Mouse (Mus musculus) cerebellum, adult 11-12 months (tissue): ENCODE results near the gene Ino80.

Source experiments
- DNase-seq: peaks from one replicate; pipeline ENCODE4 v3.0.0; 2022

Gene Ino80

GRCm38 (mm10) chr2:119350555-119351486 is 126.7 kb downstream of the Ino80 start, which contains the start of gene Chac1:
Chac1 (plus strand) TSS chr2:119351229.
- DNase-seq: peak; percentile 96

- DNase-seq: no peak
These were observed 132.8 kb downstream of the Ino80 start for GRCm38 (mm10) chr2:119344537-119345138.

- peak; percentile 86 for DNase-seq
These were observed 139.8 kb downstream of the Ino80 start for GRCm38 (mm10) chr2:119337425-119338265.

GRCm38 (mm10) chr2:119336470-119336869 is 141.0 kb downstream of the Ino80 start:
- no peak for DNase-seq

GRCm38 (mm10) chr2:119336002-119336401 is 141.5 kb downstream of the Ino80 start:
- no peak for DNase-seq

GRCm38 (mm10) chr2:119335535-119335934 is 142.0 kb downstream of the Ino80 start:
- no peak for DNase-seq

- DNase-seq: no peak
These were observed 142.4 kb downstream of the Ino80 start for GRCm38 (mm10) chr2:119334964-119335525.

GRCm38 (mm10) chr2:119334135-119334534 is 143.4 kb downstream of the Ino80 start:
- DNase-seq: no peak

- DNase-seq: no peak
These were observed 145.3 kb downstream of the Ino80 start for GRCm38 (mm10) chr2:119332177-119332661.

GRCm38 (mm10) chr2:119330795-119331194 is 146.7 kb downstream of the Ino80 start:
- DNase-seq: no peak

- no peak for DNase-seq
These were observed 148.2 kb downstream of the Ino80 start for GRCm38 (mm10) chr2:119329123-119329817.

GRCm38 (mm10) chr2:119328546-119328945 is 148.9 kb downstream of the Ino80 start:
- DNase-seq: peak; percentile 38

- DNase-seq: peak; percentile 43
These were observed 149.5 kb downstream of the Ino80 start for GRCm38 (mm10) chr2:119327942-119328526.

- peak; percentile 55 for DNase-seq
These were observed 150.4 kb downstream of the Ino80 start for GRCm38 (mm10) chr2:119327102-119327480.

GRCm38 (mm10) chr2:119326161-119327101 is 151.1 kb downstream of the Ino80 start:
- DNase-seq: peak; percentile 22

GRCm38 (mm10) chr2:119325568-119326143 is 151.8 kb downstream of the Ino80 start, which contains the start of gene Dll4:
Dll4 (plus strand) TSS chr2:119325784.
- DNase-seq: peak; percentile 28

GRCm38 (mm10) chr2:119324576-119325318 is 152.7 kb downstream of the Ino80 start:
- DNase-seq: peak; percentile 36

- no peak for DNase-seq
These were observed 153.5 kb downstream of the Ino80 start for GRCm38 (mm10) chr2:119323866-119324575.
